Mouse (Mus musculus) olfactory bulb, adult 2 months (tissue): ENCODE data around the gene Clybl.

ENCODE experiments used
- CTCF ChIP-seq: fragments of 200-500 bp; IDR thresholded peaks from 2 replicates; pipeline ENCODE4 v1.5.1; 2012; ENCODE audit warnings: low read depth, mild to moderate bottlenecking, low read length, moderate library complexity; ENCODE audit not compliant: insufficient read depth
- POLR2A ChIP-seq: fragments of 200-500 bp; IDR thresholded peaks from 2 replicates; pipeline ENCODE4 v1.6.1; 2012; ENCODE audit warnings: mild to moderate bottlenecking, low read depth, low read length, moderate library complexity; ENCODE audit not compliant: insufficient read depth

- TF ChIP-seq POLR2A: no peak
- TF ChIP-seq CTCF: no peak
Measured at GRCm38 (mm10) chr14:122405897-122406540, 224.5 kb downstream of the Clybl start.
